Mouse (Mus musculus): ENCODE results near the gene Tyw3. TPM values are rescaled to one million over a fixed set of nuclear protein-coding genes. Genes with fewer than 3 reads are reported as not detected.
A peak's percentile ranks its signal among the peaks of the same experiment; 100 is the strongest.

Tyw3 gene
- polyA plus RNA-seq, 1 experiment from 2014 or later: 9.0 TPM

- Histone ChIP-seq H3K4me1 (replicated peaks) (peaks cover 7% of the 10 kb centered on the region; the same call in 1 of the 2 replicates), H3K27ac (ENCODE audit: poor library complexity, severe bottlenecking) (no peak overlapping the region), H3K4me3 (no peak overlapping the region), H3K9me3 (replicated peaks) (no peaks in the 10 kb centered on the region), H3K4me2 (no peak overlapping the region), H3K27me3 (replicated peaks) (peaks cover 6% of the 10 kb centered on the region; the same call in 1 of the 2 replicates), H3K36me3 (no peaks in the 10 kb centered on the region), H3K9ac (no peak overlapping the region)
- 63% methylated on average over 3 of the region's 3 CpGs for WGBS
- ATAC-seq (ENCODE audit: insufficient number of reproducible peaks, low FRiP score): no peak
These were observed 31.5 kb downstream of the Tyw3 start for GRCm38 (mm10) chr3:154565437-154565836.

- 88% methylated on average over 3 of the region's 3 CpGs for WGBS
These were observed 34.7 kb downstream of the Tyw3 start for GRCm38 (mm10) chr3:154562192-154562591.

GRCm38 (mm10) chr3:154551035-154551411 is 45.9 kb downstream of the Tyw3 start:
- no peak for ATAC-seq (ENCODE audit: insufficient number of reproducible peaks, low FRiP score)

More at GRCm38 (mm10) chr3:154562192-154562591, 34.7 kb downstream of the Tyw3 start:
- Histone ChIP-seq H3K27me3 (replicated peaks) (no peaks in the 10 kb centered on the region; the same call in 1 of the 2 replicates), H3K4me2 (no peak overlapping the region), H3K4me1 (replicated peaks) (peaks cover 7% of the 10 kb centered on the region; the same call in 1 of the 2 replicates), H3K36me3 (no peaks in the 10 kb centered on the region), H3K27ac (ENCODE audit: poor library complexity, severe bottlenecking) (no peak overlapping the region), H3K9me3 (replicated peaks) (no peaks in the 10 kb centered on the region), H3K4me3 (no peak overlapping the region), H3K9ac (no peak overlapping the region)
- ATAC-seq (ENCODE audit: insufficient number of reproducible peaks, low FRiP score): no peak

GRCm38 (mm10) chr3:154550326-154551034 is 46.4 kb downstream of the Tyw3 start:
- Histone ChIP-seq H3K36me3 (no peaks in the 10 kb centered on the region), H3K4me2 (no peak overlapping the region), H3K27ac (ENCODE audit: poor library complexity, severe bottlenecking) (no peak overlapping the region), H3K27me3 (replicated peaks) (peaks cover 28% of the 10 kb centered on the region), H3K4me3 (no peak overlapping the region), H3K4me1 (replicated peaks) (peaks cover 11% of the 10 kb centered on the region), H3K9ac (no peak overlapping the region), H3K9me3 (replicated peaks) (no peaks in the 10 kb centered on the region)
- WGBS: 58% methylated on average over 17 of the region's 17 CpGs
- no peak for ATAC-seq (ENCODE audit: insufficient number of reproducible peaks, low FRiP score)

More at GRCm38 (mm10) chr3:154551035-154551411, 45.9 kb downstream of the Tyw3 start:
- no peak overlapping the region for H3K4me2 ChIP-seq
- peaks cover 25% of the 10 kb centered on the region for H3K27me3 ChIP-seq (replicated peaks)
- no peak overlapping the region for H3K27ac ChIP-seq (ENCODE audit: poor library complexity, severe bottlenecking)
- 60% methylated on average over 5 of the region's 5 CpGs for WGBS
- no peaks in the 10 kb centered on the region for H3K36me3 ChIP-seq
- H3K9ac ChIP-seq: no peak overlapping the region
- no peaks in the 10 kb centered on the region for H3K9me3 ChIP-seq (replicated peaks)
- H3K4me3 ChIP-seq: no peak overlapping the region
- H3K4me1 ChIP-seq (replicated peaks): peaks cover 11% of the 10 kb centered on the region

GRCm38 (mm10) chr3:154548868-154549301 is 48.0 kb downstream of the Tyw3 start:
- peaks cover 33% of the 10 kb centered on the region for H3K27me3 ChIP-seq (replicated peaks)
- H3K4me2 ChIP-seq: 0 out of 2 replicates have a peak overlapping the region, but pooled peaks have one; percentile 11

GRCm38 (mm10) chr3:154547549-154548426 is 49.1 kb downstream of the Tyw3 start:
- H3K36me3 ChIP-seq: no peaks in the 10 kb centered on the region
- H3K9me3 ChIP-seq (replicated peaks): no peaks in the 10 kb centered on the region
- H3K9ac ChIP-seq: no peak overlapping the region
- peaks cover 11% of the 10 kb centered on the region for H3K4me1 ChIP-seq (replicated peaks)
- H3K4me2 ChIP-seq: peak overlapping the region; percentile 60
- peak overlapping the region; percentile 35 for H3K4me3 ChIP-seq
- H3K27me3 ChIP-seq (replicated peaks): peaks cover 33% of the 10 kb centered on the region
- no peak for ATAC-seq (ENCODE audit: insufficient number of reproducible peaks, low FRiP score)
- WGBS: 8% methylated on average over 20 of the region's 20 CpGs
- H3K27ac ChIP-seq (ENCODE audit: poor library complexity, severe bottlenecking): no peak overlapping the region

More at GRCm38 (mm10) chr3:154548868-154549301, 48.0 kb downstream of the Tyw3 start:
- Histone ChIP-seq H3K27ac (ENCODE audit: poor library complexity, severe bottlenecking) (no peak overlapping the region), H3K9me3 (replicated peaks) (no peaks in the 10 kb centered on the region), H3K4me3 (no peak overlapping the region), H3K4me1 (replicated peaks) (peaks cover 11% of the 10 kb centered on the region), H3K36me3 (no peaks in the 10 kb centered on the region), H3K9ac (no peak overlapping the region)
- ATAC-seq (ENCODE audit: insufficient number of reproducible peaks, low FRiP score): no peak
- WGBS: 20% methylated on average over 8 of the region's 8 CpGs

- H3K27ac ChIP-seq (ENCODE audit: poor library complexity, severe bottlenecking): no peak overlapping the region
- no peak overlapping the region for H3K4me3 ChIP-seq
- H3K27me3 ChIP-seq (replicated peaks): peaks cover 27% of the 10 kb centered on the region
- peaks cover 11% of the 10 kb centered on the region for H3K4me1 ChIP-seq (replicated peaks)
- 48% methylated on average over 4 of the region's 4 CpGs for WGBS
- H3K9ac ChIP-seq: no peak overlapping the region
- no peaks in the 10 kb centered on the region for H3K9me3 ChIP-seq (replicated peaks)
- H3K4me2 ChIP-seq: no peak overlapping the region
- H3K36me3 ChIP-seq: no peaks in the 10 kb centered on the region
- no peak for ATAC-seq (ENCODE audit: insufficient number of reproducible peaks, low FRiP score)
These were observed 50.7 kb downstream of the Tyw3 start for GRCm38 (mm10) chr3:154546234-154546633.

- Histone ChIP-seq H3K4me1 (replicated peaks) (peaks cover 3% of the 10 kb centered on the region; the same call in 1 of the 2 replicates), H3K27me3 (replicated peaks) (peaks cover 3% of the 10 kb centered on the region), H3K9ac (no peak overlapping the region), H3K4me3 (no peak overlapping the region), H3K36me3 (no peaks in the 10 kb centered on the region), H3K27ac (ENCODE audit: poor library complexity, severe bottlenecking) (no peak overlapping the region), H3K4me2 (no peak overlapping the region), H3K9me3 (replicated peaks) (no peaks in the 10 kb centered on the region)
- 42% methylated on average over 10 of the region's 10 CpGs for WGBS
- no peak for ATAC-seq (ENCODE audit: insufficient number of reproducible peaks, low FRiP score)
These were observed 56.6 kb downstream of the Tyw3 start for GRCm38 (mm10) chr3:154540086-154540911.

GRCm38 (mm10) chr3:154536134-154536533 is 60.8 kb downstream of the Tyw3 start:
- Histone ChIP-seq H3K4me1 (replicated peaks) (peaks cover 3% of the 10 kb centered on the region; the same call in 1 of the 2 replicates), H3K9ac (no peak overlapping the region), H3K4me3 (no peak overlapping the region), H3K4me2 (no peak overlapping the region), H3K27me3 (replicated peaks) (0 out of 2 replicates have a peak, but pooled peaks cover 3% of the 10 kb centered on the region), H3K36me3 (no peaks in the 10 kb centered on the region), H3K9me3 (replicated peaks) (no peaks in the 10 kb centered on the region), H3K27ac (ENCODE audit: poor library complexity, severe bottlenecking) (no peak overlapping the region)
- 68% methylated on average over 5 of the region's 5 CpGs for WGBS
- ATAC-seq (ENCODE audit: insufficient number of reproducible peaks, low FRiP score): no peak

GRCm38 (mm10) chr3:154533246-154533645 is 63.7 kb downstream of the Tyw3 start:
- no peak overlapping the region for H3K4me2 ChIP-seq
- H3K9ac ChIP-seq: no peak overlapping the region
- 65% methylated on average over 5 of the region's 5 CpGs for WGBS
- no peaks in the 10 kb centered on the region for H3K36me3 ChIP-seq
- 0 out of 2 replicates have a peak, but pooled peaks cover 6% of the 10 kb centered on the region for H3K27me3 ChIP-seq (replicated peaks)
- no peaks in the 10 kb centered on the region for H3K9me3 ChIP-seq (replicated peaks)
- ATAC-seq (ENCODE audit: insufficient number of reproducible peaks, low FRiP score): no peak
- H3K4me1 ChIP-seq (replicated peaks): peaks cover 4% of the 10 kb centered on the region
- H3K4me3 ChIP-seq: no peak overlapping the region
- H3K27ac ChIP-seq (ENCODE audit: poor library complexity, severe bottlenecking): no peak overlapping the region

Measured in heart, embryonic 12.5 days (tissue).